Mouse (Mus musculus) embryonic fibroblast, embryonic 13.5 days (primary cell): ENCODE measurements around the gene Aff3.

Experiments used
- CTCF ChIP-seq: IDR thresholded peaks from 2 replicates; pipeline ENCODE4 v1.5.1; 2011; ENCODE audit warnings: mild to moderate bottlenecking, control low read depth, low read length, moderate library complexity, borderline replicate concordance; ENCODE audit not compliant: insufficient read depth
- POLR2A ChIP-seq: IDR thresholded peaks from 2 replicates; pipeline ENCODE4 v1.6.1; 2011; ENCODE audit warnings: low read depth, mild to moderate bottlenecking, control low read depth, low read length, moderate library complexity

DNA sequence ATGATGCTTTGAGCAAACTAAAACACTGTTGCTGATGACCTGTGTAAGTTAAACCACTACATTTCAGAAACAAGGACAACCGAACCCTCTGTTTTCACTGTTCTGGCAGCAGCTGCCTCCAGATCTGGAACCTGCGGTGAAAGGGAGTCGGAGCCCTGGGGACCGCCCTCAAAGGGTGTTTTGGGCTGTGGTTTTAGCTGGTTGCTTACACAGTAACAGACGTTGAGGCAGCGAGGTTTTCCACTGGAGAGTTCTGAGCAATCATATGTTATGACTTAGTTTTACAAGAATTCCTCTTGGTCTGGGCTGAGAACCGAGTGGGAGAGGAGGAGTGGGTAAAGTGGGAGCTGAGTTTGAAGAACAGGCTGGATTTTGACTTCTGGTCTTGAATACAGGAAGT, 7.1 kb downstream of the Aff3 start:
- TF ChIP-seq POLR2A = no peak
- no peak for TF ChIP-seq CTCF
